Mouse (Mus musculus): ENCODE data around the gene Ube4b.
"Not testable (repeated sequence)": the region's sequence is repeated elsewhere in the genome, so short reads cannot be mapped to it uniquely, and the experiment has no call there.

The Ube4b gene

GRCm38 (mm10) chr4:149431887-149432286, 5.3 kb upstream of the Ube4b start:
- DNase-seq (ENCODE audit: low read depth, low spot score), result not testable (repeated sequence)

GRCm38 (mm10) chr4:149429592-149429991, 3.0 kb upstream of the Ube4b start:
- no peak for DNase-seq (ENCODE audit: low read depth, low spot score)

GRCm38 (mm10) chr4:149425801-149426292, 702 bp downstream of the Ube4b start:
- no peak for DNase-seq (ENCODE audit: low read depth, low spot score)

GRCm38 (mm10) chr4:149424755-149425154, 1.8 kb downstream of the Ube4b start:
- no peak for DNase-seq (ENCODE audit: low read depth, low spot score)

GRCm38 (mm10) chr4:149417854-149418365, 8.6 kb downstream of the Ube4b start:
- no peak for DNase-seq (ENCODE audit: low read depth, low spot score)

- no peak for DNase-seq (ENCODE audit: low read depth, low spot score)
These were observed 9.6 kb downstream of the Ube4b start for GRCm38 (mm10) chr4:149416986-149417385.

GRCm38 (mm10) chr4:149416417-149416816, 10.1 kb downstream of the Ube4b start:
- DNase-seq (ENCODE audit: low read depth, low spot score), result no peak

- DNase-seq (ENCODE audit: low read depth, low spot score), result peak; percentile 24
These were observed 10.8 kb downstream of the Ube4b start for GRCm38 (mm10) chr4:149415651-149416169.

- no peak for DNase-seq (ENCODE audit: low read depth, low spot score)
These were observed 12.3 kb downstream of the Ube4b start for GRCm38 (mm10) chr4:149414259-149414658.

- no peak for DNase-seq (ENCODE audit: low read depth, low spot score)
These were observed 16.8 kb downstream of the Ube4b start for GRCm38 (mm10) chr4:149409759-149410158.

GRCm38 (mm10) chr4:149408331-149408730, 18.2 kb downstream of the Ube4b start:
- peak; percentile 30 for DNase-seq (ENCODE audit: low read depth, low spot score)

GRCm38 (mm10) chr4:149407461-149407860, 19.1 kb downstream of the Ube4b start:
- DNase-seq (ENCODE audit: low read depth, low spot score), result no peak

GRCm38 (mm10) chr4:149405713-149406443, 20.7 kb downstream of the Ube4b start:
- DNase-seq (ENCODE audit: low read depth, low spot score), result peak; percentile 91

GRCm38 (mm10) chr4:149404640-149405465, 21.7 kb downstream of the Ube4b start:
- DNase-seq (ENCODE audit: low read depth, low spot score), result peak; percentile 51

- DNase-seq (ENCODE audit: low read depth, low spot score), result no peak
These were observed 23.5 kb downstream of the Ube4b start for GRCm38 (mm10) chr4:149403037-149403436.

- DNase-seq (ENCODE audit: low read depth, low spot score), result no peak
These were observed 25.0 kb downstream of the Ube4b start for GRCm38 (mm10) chr4:149401591-149401982.

- DNase-seq (ENCODE audit: low read depth, low spot score), result no peak
These were observed 25.5 kb downstream of the Ube4b start for GRCm38 (mm10) chr4:149400878-149401590.

GRCm38 (mm10) chr4:149399331-149399910, 27.1 kb downstream of the Ube4b start:
- no peak for DNase-seq (ENCODE audit: low read depth, low spot score)

GRCm38 (mm10) chr4:149398181-149398735, 28.3 kb downstream of the Ube4b start:
- DNase-seq (ENCODE audit: low read depth, low spot score), result no peak

GRCm38 (mm10) chr4:149396433-149397306, 29.9 kb downstream of the Ube4b start:
- DNase-seq (ENCODE audit: low read depth, low spot score), result peak; percentile 72
